Mouse (Mus musculus): ENCODE measurements around the gene Camsap1.

- TF ChIP-seq POLR2A (IDR thresholded peaks at IDR 0.05; ENCODE audit: borderline replicate concordance, insufficient read depth, low read length) (no peak), CTCF (IDR thresholded peaks at IDR 0.05; ENCODE audit: borderline replicate concordance, insufficient read depth, low read depth, low read length) (no peak)
Observed at GRCm38 (mm10) chr2:25927821-25928220, 55.3 kb downstream of the Camsap1 start.
